Mouse (Mus musculus) bone marrow macrophage, adult 2 months (primary cell): ENCODE data around the gene Med29.

Experiments
- CTCF ChIP-seq: IDR thresholded peaks from 2 replicates; pipeline ENCODE4 v1.5.1; 2012; ENCODE audit warnings: low read depth, mild to moderate bottlenecking, low read length, moderate library complexity
- POLR2A ChIP-seq: IDR thresholded peaks from 2 replicates; pipeline ENCODE4 v1.6.1; 2012; ENCODE audit warnings: mild to moderate bottlenecking, low read depth, low read length, borderline replicate concordance

GRCm38 (mm10) chr7:28419416-28419815, 26.9 kb upstream of the Med29 start:
- TF ChIP-seq POLR2A, result no peak
- TF ChIP-seq CTCF, result no peak
